Mouse (Mus musculus) intestine, embryonic 14.5 days (tissue): ENCODE results near the gene Igsf21. TPM values are rescaled to one million over a fixed set of nuclear protein-coding genes. Genes with fewer than 3 reads are reported as not detected.

ENCODE experiments used
- ATAC-seq: fragments of 200-750 bp; cut with Nextera tagmentation; replicated peaks from 2 replicates; pipeline ENCODE4 v1.8.0; 2017; ENCODE audit warnings: low read depth, moderate number of reproducible peaks, moderate TSS enrichment, moderate library complexity; ENCODE audit not compliant: low FRiP score, low TSS enrichment
- DNase-seq: peaks from one replicate; pipeline ENCODE4 v3.0.0-alpha.2; 2018; ENCODE audit warnings: low spot score
- H3K27ac ChIP-seq: fragments of 300-500 bp; sonication (generic); 2 replicates; pipeline ENCODE4 v1.5.1; 2014; ENCODE audit warnings: low read depth, mild to moderate bottlenecking, control low read depth
- H3K27me3 ChIP-seq: fragments of 300-500 bp; sonication (generic); replicated peaks from 2 replicates; pipeline ENCODE4 v1.6.1; 2014; ENCODE audit warnings: low read length, control low read depth; ENCODE audit not compliant: control insufficient read depth, insufficient read depth
- H3K36me3 ChIP-seq: fragments of 300-500 bp; sonication (generic); 2 replicates; pipeline ENCODE4 v1.6.1; 2014; ENCODE audit warnings: low read length, control low read depth; ENCODE audit not compliant: control insufficient read depth, insufficient read depth
- H3K4me1 ChIP-seq: fragments of 300-500 bp; sonication (generic); replicated peaks from 2 replicates; pipeline ENCODE4 v1.6.1; 2014; ENCODE audit warnings: low read length, control low read depth, mixed read lengths; ENCODE audit not compliant: control insufficient read depth, insufficient read depth
- H3K4me2 ChIP-seq: fragments of 300-500 bp; sonication (generic); 2 replicates; pipeline ENCODE4 v1.6.1; 2014; ENCODE audit warnings: low read length
- H3K4me3 ChIP-seq: fragments of 300-500 bp; sonication (generic); 2 replicates; pipeline ENCODE4 v1.5.1; 2014; ENCODE audit warnings: low read depth, low read length, control low read depth, mixed read lengths
- H3K9ac ChIP-seq: fragments of 300-500 bp; sonication (generic); 2 replicates; pipeline ENCODE4 v1.6.1; 2014; ENCODE audit warnings: mild to moderate bottlenecking, low read length
- H3K9me3 ChIP-seq: fragments of 300-500 bp; sonication (generic); 2 replicates; pipeline ENCODE4 v1.6.1; 2016; ENCODE audit warnings: low read length, control low read depth; ENCODE audit not compliant: control insufficient read depth
- whole genome bisulfite sequencing: fragments of 180-500 bp; shearing (Covaris S2); extraction: QIAGEN DNeasy Blood & Tissue Kit; methylation state at CpG from one replicate; pipeline ENCODE4 v1.1.7; 2014; 5-methylcytosine and 5-hydroxymethylcytosine counted together
- polyA plus RNA-seq: library from polyadenylated mRNA; unstranded; fragments of >200 nt; fragmentation: Nextera tagmentation; extraction: Ambion mirVana; gene quantifications from 2 replicates; pipeline ENCODE4 v1.2.1, GENCODE M21; 2014

Igsf21 gene
- polyA plus RNA-seq, 1 experiment from 2014 or later, result 2.2 TPM

GRCm38 (mm10) chr4:140113690-140114475 lies 132.7 kb downstream of the Igsf21 start:
- 81% methylated on average over 18 of the region's 18 CpGs for WGBS
- Histone ChIP-seq H3K9me3 (no peaks in the 10 kb centered on the region), H3K27ac (no peak overlapping the region), H3K36me3 (no peaks in the 10 kb centered on the region), H3K9ac (no peak overlapping the region), H3K27me3 (peaks cover 18% of the 10 kb centered on the region), H3K4me3 (no peak overlapping the region), H3K4me1 (no peaks in the 10 kb centered on the region), H3K4me2 (no peak overlapping the region)
- no peak for ATAC-seq
- no peak for DNase-seq

GRCm38 (mm10) chr4:140109626-140109948 lies 137.0 kb downstream of the Igsf21 start:
- WGBS, result 43% methylated on average over 6 of the region's 6 CpGs
- no peak overlapping the region for H3K9ac ChIP-seq
- no peak for DNase-seq
- H3K4me2 ChIP-seq, result no peak overlapping the region
- H3K27me3 ChIP-seq, result peaks cover 39% of the 10 kb centered on the region
- H3K9me3 ChIP-seq, result no peaks in the 10 kb centered on the region
- peak overlapping the region; percentile 8; the same call in 1 of the 2 replicates for H3K4me3 ChIP-seq
- no peak for ATAC-seq
- H3K4me1 ChIP-seq, result no peaks in the 10 kb centered on the region
- no peak overlapping the region for H3K27ac ChIP-seq
- no peaks in the 10 kb centered on the region for H3K36me3 ChIP-seq

GRCm38 (mm10) chr4:140108871-140109625 lies 137.5 kb downstream of the Igsf21 start:
- no peaks in the 10 kb centered on the region for H3K4me1 ChIP-seq
- peak overlapping the region; percentile 8; the same call in 1 of the 2 replicates for H3K4me3 ChIP-seq
- H3K4me2 ChIP-seq, result peak overlapping the region; percentile 25
- WGBS, result 3% methylated on average over 32 of the region's 32 CpGs
- H3K9ac ChIP-seq, result no peak overlapping the region
- ATAC-seq, result no peak
- H3K36me3 ChIP-seq, result no peaks in the 10 kb centered on the region
- no peaks in the 10 kb centered on the region for H3K9me3 ChIP-seq
- peaks cover 43% of the 10 kb centered on the region for H3K27me3 ChIP-seq
- no peak for DNase-seq
- no peak overlapping the region for H3K27ac ChIP-seq

- H3K27ac ChIP-seq, result no peak overlapping the region
- no peaks in the 10 kb centered on the region for H3K9me3 ChIP-seq
- no peaks in the 10 kb centered on the region for H3K36me3 ChIP-seq
- 79% methylated on average over 10 of the region's 12 CpGs for WGBS
- no peak overlapping the region for H3K4me2 ChIP-seq
- H3K4me3 ChIP-seq, result no peak overlapping the region
- no peak overlapping the region for H3K9ac ChIP-seq
- DNase-seq (no peak), ATAC-seq (no peak)
- no peaks in the 10 kb centered on the region; the same call in 1 of the 2 replicates for H3K4me1 ChIP-seq
- peaks cover 55% of the 10 kb centered on the region for H3K27me3 ChIP-seq
These were observed 139.4 kb downstream of the Igsf21 start for GRCm38 (mm10) chr4:140107161-140107560.

GRCm38 (mm10) chr4:140104795-140105194 lies 141.8 kb downstream of the Igsf21 start:
- DNase-seq, result no peak
- Histone ChIP-seq H3K9me3 (no peaks in the 10 kb centered on the region), H3K27ac (no peak overlapping the region), H3K4me2 (no peak overlapping the region), H3K4me3 (no peak overlapping the region), H3K4me1 (no peaks in the 10 kb centered on the region; the same call in 1 of the 2 replicates), H3K27me3 (peaks cover 49% of the 10 kb centered on the region), H3K36me3 (no peaks in the 10 kb centered on the region), H3K9ac (no peak overlapping the region)
- ATAC-seq, result no peak
- 8% methylated on average over 6 of the region's 6 CpGs for WGBS

- no peak for ATAC-seq
- H3K4me3 ChIP-seq, result no peak overlapping the region
These were observed 143.1 kb downstream of the Igsf21 start for GRCm38 (mm10) chr4:140103341-140104027.

GRCm38 (mm10) chr4:140102581-140103200 lies 143.9 kb downstream of the Igsf21 start:
- no peak overlapping the region for H3K9ac ChIP-seq
- H3K4me1 ChIP-seq, result no peaks in the 10 kb centered on the region; the same call in 1 of the 2 replicates
- H3K27me3 ChIP-seq, result peaks cover 28% of the 10 kb centered on the region
- ATAC-seq (no peak), DNase-seq (no peak)
- no peak overlapping the region for H3K4me3 ChIP-seq
- 15% methylated on average over 11 of the region's 11 CpGs for WGBS
- H3K9me3 ChIP-seq, result no peaks in the 10 kb centered on the region
- no peaks in the 10 kb centered on the region for H3K36me3 ChIP-seq
- H3K27ac ChIP-seq, result no peak overlapping the region
- H3K4me2 ChIP-seq, result no peak overlapping the region

More at GRCm38 (mm10) chr4:140103341-140104027, 143.1 kb downstream of the Igsf21 start:
- peaks cover 36% of the 10 kb centered on the region for H3K27me3 ChIP-seq
- WGBS, result 2% methylated on average over 28 of the region's 28 CpGs
- no peak overlapping the region for H3K9ac ChIP-seq
- no peaks in the 10 kb centered on the region for H3K36me3 ChIP-seq
- H3K4me1 ChIP-seq, result no peaks in the 10 kb centered on the region; the same call in 1 of the 2 replicates
- no peak for DNase-seq
- no peak overlapping the region for H3K27ac ChIP-seq
- peak overlapping the region; percentile 38 for H3K4me2 ChIP-seq
- no peaks in the 10 kb centered on the region for H3K9me3 ChIP-seq

- H3K4me1 ChIP-seq, result no peaks in the 10 kb centered on the region; the same call in 1 of the 2 replicates
- H3K27ac ChIP-seq, result no peak overlapping the region
- 74% methylated on average over 5 of the region's 5 CpGs for WGBS
- ATAC-seq, result no peak
- no peaks in the 10 kb centered on the region for H3K36me3 ChIP-seq
- no peak overlapping the region for H3K4me2 ChIP-seq
- H3K9ac ChIP-seq, result no peak overlapping the region
- H3K27me3 ChIP-seq, result peaks cover 24% of the 10 kb centered on the region
- H3K4me3 ChIP-seq, result no peak overlapping the region
- no peaks in the 10 kb centered on the region for H3K9me3 ChIP-seq
- DNase-seq, result peak; percentile 63
These were observed 145.5 kb downstream of the Igsf21 start for GRCm38 (mm10) chr4:140101106-140101505.
